Mouse (Mus musculus): ENCODE measurements around the gene Nrm.
A peak's percentile ranks its signal among the peaks of the same experiment; 100 is the strongest.
"Not testable (repeated sequence)": the region's sequence is repeated elsewhere in the genome, so short reads cannot be mapped to it uniquely, and the experiment has no call there.

The Nrm gene

DNA sequence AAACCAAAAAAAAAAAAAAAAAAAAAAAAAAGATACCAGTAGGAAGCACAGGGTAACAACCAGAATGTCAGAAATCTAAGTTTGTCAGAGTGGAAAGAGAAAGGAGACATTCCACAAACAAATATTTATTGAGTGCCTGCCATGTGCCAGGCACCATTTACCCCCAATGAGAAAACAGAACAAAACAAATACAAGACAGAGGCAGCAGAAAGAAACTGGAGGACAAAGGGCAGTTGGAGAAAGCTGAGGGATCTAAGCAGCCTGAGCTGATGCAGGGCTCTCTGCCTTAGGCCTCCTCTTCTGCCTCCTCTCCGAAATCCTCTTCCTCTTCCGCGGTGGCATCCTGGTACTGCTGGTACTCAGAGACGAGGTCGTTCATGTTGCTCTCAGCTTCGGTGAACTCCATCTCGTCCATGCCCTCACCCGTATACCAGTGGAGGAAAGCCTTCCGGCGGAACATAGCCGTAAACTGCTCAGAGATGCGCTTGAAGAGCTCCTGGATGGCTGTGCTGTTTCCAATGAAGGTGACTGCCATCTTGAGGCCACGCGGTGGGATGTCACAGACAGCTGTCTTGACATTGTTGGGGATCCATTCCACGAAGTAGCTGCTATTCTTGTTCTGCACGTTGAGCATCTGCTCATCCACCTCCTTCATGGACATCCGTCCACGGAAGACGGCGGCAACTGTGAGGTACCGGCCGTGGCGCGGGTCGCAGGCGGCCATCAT lies 26.3 kb upstream of the Nrm start:
- DNase-seq (ENCODE audit: low read depth, low spot score) = no peak

DNA sequence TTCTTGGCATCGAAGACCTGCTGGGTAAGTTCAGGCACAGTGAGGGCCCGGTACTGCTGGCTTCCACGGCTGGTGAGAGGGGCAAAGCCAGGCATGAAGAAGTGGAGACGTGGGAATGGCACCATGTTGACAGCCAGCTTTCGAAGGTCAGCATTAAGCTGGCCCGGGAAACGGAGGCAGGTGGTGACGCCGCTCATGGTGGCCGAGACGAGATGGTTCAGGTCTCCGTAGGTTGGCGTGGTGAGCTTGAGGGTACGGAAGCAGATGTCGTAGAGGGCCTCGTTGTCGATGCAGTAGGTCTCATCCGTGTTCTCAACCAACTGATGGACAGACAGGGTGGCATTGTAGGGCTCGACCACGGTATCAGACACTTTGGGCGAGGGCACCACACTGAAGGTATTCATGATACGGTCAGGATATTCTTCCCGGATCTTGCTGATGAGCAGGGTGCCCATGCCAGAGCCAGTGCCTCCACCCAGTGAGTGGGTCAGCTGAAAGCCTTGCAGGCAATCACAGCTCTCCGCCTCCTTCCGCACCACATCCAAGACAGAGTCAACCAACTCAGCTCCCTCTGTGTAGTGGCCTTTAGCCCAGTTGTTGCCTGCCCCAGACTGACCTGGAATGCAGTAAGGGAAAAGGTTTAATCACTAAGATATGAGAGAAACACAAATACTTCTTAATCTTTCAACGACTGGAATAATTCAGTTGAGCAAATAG lies 25.5 kb upstream of the Nrm start:
- no peak for DNase-seq (ENCODE audit: low read depth, low spot score)

DNA sequence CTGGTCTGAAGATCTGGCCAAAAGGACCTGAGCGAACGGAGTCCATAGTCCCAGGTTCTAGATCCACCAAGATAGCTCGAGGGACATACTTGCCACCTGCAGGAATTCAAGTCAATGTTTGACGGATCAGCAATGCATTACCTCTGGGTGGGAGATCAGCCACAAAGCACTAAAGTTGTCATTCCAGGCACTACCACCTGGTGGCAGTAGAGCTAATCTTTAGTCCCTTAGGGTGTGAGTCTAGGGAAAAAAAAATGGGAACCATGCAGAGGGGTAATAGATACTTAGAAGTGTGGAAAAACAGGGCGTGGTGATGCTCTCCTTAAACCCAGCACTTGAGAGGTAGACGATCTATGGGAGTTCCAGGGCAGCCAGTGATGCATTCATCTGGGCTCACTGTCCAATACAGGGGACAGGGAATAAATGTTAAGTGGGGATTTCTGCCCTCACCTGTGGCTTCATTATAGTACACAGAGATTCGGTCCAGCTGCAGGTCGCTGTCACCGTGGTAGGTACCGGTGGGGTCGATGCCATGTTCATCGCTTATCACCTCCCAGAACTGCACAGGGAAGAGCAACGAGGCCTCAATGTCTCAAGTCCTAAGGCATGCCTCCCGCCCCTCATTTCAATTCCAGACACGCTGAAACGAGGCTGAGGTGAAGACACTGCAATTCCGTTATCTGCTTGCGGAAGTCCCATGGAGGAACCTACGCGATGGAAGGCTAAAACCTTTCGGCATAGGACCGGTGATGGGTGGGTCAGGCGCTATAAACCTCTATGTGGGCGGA lies 24.7 kb upstream of the Nrm start:
- peak; percentile 95 for DNase-seq (ENCODE audit: low read depth, low spot score)

DNA sequence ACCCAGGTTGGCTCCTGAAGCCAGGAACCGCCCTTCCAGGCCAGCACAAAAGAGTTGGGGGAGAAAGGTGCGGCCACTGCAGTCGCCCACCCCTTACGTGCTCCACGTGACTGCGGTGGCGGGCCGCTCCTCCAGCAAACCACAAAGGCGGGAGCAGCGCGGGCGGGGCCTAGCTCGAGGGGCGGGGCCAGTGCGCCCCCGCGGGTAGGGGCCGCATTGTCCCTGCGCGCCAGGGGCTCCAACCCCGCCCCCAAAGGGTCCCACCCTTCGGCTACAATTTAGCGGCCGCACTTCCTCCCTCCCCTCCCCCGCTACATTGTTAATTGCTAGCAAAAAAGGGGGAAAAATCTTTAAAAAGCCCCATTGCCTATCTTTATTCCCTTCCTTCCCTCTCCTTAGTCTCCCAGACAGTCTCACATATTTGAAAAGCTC lies 24.1 kb upstream of the Nrm start:
- DNase-seq (ENCODE audit: low read depth, low spot score) = peak; percentile 95

DNA sequence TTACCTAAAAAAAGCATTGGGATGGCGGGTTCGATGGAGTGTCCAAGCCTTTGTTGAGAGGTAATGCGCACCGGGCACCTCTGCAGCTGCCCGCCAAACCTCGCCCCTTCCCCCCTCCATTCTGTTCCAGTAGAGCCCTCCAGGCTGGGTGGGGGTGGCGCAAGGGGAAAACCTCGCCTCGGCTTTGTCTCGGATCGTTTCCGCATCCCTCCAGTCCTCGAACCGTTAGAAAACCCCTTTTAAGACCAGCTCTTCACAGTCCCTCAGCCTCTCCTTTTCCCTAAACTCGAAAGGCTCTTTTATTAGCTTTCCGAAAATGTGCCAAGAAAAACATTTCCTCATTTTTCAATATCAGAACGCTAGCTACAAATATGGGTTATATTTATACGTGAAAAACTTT lies 23.6 kb upstream of the Nrm start:
- peak; percentile 72 for DNase-seq (ENCODE audit: low read depth, low spot score)

DNA sequence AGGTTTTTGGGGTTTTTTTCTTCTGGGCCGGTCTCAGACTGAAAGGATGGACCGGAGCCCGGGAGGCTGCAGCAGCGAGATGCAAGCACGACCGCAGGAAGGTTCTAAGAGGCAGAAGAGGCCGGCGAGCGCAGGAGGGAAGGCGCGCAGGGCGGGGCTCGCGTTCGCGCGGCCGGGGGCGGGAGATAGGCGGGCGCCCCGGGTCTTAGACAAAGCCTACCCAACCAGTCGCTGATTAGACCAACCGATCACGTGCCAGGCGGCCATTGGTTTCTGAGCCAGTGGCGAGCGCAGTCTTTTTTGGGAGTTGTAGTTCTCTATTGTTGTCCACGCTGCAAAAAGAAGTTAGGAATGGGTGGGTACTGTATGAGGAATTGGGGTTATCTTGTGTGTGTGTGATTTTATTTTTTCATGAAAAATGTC lies 23.0 kb upstream of the Nrm start, which contains the start of gene Tubb5:
TSS of gene Tubb5 (minus strand) at position 185 of the 423 bp plus-strand sequence.
- peak; percentile 98 for DNase-seq (ENCODE audit: low read depth, low spot score)

DNA sequence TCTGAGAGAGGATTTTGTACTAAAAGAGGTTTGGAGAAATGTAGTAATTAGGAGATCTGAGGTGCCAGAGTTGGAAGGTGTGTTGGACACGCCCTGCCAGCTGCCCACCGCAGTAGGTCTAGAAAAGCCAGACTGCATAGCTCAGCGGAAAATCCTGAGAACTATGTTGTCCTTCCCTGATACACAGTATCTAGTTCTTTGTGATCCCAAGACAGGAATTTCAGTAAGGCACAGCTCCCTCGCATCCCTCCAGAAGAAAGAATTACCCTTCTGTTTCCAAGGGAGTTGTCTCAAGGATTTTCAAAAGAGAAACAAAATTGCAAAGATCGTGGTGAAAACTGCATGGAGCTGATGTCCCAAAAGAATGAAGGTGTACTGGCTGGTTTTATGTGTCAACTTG lies 22.5 kb upstream of the Nrm start:
- DNase-seq (ENCODE audit: low read depth, low spot score) = no peak

DNA sequence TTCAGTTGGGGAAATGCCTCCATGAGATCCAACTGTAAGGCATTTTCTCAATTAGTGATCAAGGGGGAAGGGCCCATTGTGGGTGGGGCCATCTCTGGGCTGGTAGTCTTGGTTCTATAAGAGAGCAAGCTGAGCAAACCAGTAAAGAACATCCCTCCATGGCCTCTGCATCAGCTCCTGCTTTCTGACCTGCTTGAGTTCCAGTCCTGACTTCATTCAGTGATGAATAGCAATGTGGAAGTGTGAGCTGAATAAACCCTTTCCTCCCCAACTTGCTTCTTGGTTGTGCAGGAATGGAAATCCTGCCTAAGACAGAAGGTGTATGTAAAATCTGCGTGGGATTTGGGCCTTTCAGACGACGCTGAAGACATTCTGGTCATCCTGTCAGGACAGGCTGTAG lies 22.1 kb upstream of the Nrm start:
- DNase-seq (ENCODE audit: low read depth, low spot score) = not testable (repeated sequence)

DNA sequence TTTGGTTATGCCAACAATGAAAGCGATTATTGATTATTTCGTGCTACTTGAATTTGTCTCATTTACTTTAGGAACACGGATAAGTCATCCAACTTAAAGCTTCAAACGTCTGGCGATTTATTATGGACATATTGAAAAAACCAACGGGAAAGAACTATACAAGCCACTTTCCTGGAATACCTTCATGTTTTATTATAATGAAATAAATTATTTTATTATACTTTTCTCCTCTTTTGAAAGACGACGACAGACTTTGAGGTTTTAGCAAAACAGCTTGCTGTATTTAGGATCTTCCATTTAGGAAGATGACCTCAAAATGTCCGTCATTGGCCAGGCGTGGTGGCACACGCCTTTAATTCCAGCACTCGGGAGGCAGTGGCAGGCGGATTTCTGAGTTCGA lies 20.6 kb upstream of the Nrm start:
- DNase-seq (ENCODE audit: low read depth, low spot score) = no peak

DNA sequence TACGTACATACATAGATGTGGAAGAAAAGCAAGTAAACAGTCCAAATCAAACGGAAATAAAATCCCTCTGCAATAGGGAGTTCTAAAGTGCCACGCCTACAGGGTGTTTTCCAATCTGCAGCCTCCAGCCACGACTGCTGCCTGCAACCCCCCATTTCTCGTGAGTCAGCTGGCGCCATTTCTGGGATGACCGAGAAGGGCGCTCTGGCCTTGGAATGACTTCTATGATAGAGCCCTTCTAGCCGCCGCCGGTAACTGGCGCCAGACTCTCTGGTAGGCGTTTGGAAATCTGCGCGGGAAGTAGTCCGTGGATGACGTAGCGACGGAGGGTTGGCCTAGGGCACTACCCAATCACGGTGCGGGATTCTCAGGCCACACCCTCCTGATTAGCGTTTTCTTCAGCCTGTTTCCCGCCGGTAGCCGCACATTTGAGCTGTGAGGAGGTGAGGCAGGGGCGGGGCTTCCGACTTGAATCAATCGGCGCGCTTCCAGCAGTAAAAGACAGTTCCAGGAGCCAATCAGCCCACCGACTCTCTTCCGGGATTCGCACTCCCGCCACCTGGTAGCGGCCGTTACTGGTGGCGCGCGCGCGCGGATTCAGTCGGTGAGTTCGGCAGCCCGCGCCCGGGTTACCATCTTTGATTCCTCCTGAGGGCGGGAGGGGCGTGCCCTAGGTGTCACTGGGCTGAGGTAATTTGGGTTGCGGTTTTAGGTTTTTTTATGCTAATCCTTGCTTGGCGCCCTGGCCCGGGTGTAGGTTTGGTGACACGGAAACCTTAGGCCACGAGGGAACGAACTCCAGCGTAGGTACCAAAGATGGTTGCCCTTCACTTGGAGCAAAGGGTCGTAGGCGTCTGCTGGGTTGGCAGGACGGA lies 19.8 kb upstream of the Nrm start, which contains the start of gene Mdc1:
TSS of gene Mdc1 (plus strand) at position 440 of the 875 bp plus-strand sequence.
- DNase-seq (ENCODE audit: low read depth, low spot score) = peak; percentile 100

DNA sequence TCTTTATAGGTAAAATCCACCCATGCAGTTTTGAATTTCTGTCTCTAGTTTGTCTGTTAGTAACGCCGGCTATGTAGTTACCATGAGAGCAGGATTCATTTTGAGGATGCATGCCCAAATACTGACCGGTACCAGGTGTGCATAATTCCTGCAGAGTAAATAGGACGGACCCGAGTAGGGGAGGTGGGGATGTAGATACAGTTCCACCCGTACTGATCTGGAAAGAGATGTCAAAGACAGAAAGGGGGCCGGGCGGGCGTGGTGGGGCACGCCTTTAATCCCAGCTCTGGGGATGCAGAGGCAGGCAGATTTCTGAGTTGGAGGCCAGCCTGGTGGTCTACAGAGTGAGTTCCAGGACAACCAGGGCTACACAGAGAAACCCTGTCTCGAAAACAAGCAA lies 19.1 kb upstream of the Nrm start:
- DNase-seq (ENCODE audit: low read depth, low spot score) = no peak

DNA sequence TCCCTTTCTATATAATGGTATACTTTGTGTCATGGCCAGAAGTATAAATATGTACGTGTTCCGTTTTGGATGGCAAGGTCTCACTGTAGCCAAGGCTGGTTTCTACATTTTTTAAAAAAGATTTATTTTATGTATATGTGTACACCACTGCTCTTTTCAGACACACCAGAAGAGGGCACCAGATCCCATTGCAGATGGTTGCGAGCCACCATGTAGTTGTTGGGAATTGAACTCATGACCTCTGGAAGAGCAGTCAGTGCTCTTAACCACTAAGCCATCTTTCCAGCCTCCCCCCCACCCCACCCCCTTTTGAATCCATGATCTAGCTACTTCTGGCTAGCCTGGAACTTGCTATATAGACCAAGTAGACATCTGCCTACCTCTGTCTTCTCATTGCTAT lies 17.6 kb upstream of the Nrm start:
- DNase-seq (ENCODE audit: low read depth, low spot score) = no peak

DNA sequence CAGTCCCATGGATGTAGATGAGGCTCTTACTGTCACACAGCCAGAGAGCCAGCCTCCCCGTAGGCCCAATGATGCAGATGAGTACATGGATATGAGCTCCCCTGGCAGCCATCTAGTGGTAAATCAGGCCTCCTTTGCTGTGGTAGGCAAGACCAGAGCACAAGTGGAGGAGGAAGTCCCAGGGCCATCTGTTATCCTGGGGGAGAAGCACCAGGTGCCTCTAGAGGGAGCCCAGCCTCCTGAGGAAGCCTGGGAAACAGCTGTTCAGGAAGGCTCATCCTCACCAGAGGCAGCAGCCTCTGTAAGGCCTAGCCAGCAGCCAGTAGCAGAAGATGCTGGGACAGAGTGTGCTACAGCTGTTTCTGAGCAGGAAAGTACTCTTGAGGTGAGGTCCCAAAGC lies 13.0 kb upstream of the Nrm start:
- DNase-seq (ENCODE audit: low read depth, low spot score) = peak; percentile 70

DNA sequence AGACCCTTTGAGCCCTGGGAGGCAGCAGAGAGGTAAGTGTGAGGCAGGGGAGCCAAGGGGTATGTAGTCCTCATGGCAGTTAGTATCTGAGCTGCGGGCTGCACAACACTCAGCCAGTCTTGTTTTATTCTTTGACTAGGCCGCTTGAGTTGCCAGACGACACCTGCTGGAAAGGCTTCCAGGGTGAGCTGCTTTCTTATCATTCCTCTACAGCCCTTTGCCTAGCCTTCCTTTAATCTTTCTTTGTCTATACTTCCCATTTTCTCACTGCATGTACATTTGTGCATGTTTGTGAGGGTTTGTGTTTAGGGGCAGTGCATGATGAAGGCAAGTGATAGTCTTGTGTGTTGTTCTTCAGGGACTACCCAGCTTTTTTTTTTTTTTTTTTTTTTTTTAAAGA lies 10.1 kb upstream of the Nrm start:
- DNase-seq (ENCODE audit: low read depth, low spot score) = no peak

DNA sequence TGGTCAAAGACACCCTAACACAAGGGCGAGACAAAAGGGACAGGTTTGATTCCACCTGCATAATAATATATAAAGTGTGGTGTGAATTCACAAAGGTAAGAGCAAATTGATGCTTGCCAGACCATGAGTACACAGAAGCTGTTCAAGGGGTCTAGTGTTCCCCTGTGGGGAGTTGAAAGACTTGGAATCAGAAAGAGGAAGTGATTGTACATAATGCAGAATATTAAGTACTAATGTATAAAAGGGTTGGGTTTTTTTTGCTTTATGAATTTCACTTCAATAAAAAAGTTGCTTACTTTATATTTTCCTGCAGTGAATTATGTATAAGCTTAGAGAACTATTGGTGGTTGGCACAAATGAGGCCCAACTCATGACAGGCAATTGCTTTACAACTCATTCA lies 1.7 kb upstream of the Nrm start:
- no peak for DNase-seq (ENCODE audit: low read depth, low spot score)

DNA sequence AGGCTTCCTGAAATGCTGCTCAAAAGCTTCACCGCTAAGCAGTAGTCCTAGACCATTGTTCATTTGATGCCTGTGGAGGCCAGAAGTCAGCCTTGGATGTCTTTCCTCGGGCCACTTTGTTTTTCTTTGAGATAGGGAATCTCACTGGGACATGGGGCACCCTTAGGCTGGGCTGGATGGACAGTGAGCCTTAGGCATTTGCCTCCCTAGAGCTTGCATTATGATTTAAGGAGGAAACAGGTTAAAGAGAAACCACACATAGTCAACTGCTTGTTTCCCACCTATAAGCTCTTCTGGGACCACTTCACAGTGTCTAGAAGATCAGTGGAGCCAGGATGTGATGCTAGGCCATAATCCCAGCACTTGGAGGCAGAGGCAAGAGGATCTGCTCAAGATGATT lies 1.3 kb upstream of the Nrm start:
- no peak for DNase-seq (ENCODE audit: low read depth, low spot score)

DNA sequence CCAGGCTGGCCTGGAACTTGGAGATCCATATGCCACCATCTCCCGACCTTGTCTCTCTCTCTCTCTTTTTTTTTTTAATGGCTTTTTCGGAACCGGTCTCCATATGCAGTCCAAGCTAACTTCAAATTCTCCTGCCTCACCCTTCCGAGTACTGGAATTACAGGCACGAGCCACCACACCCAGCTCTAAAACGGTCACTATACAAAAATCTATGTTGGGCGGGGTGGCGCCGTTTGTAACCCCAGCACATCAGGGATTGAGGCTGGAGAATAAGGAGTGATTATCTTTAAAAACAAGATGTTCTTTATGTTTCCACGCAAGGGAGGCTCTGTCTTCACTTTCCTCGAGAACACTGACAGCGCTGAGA lies 304 bp upstream of the Nrm start:
- no peak for DNase-seq (ENCODE audit: low read depth, low spot score)

DNA sequence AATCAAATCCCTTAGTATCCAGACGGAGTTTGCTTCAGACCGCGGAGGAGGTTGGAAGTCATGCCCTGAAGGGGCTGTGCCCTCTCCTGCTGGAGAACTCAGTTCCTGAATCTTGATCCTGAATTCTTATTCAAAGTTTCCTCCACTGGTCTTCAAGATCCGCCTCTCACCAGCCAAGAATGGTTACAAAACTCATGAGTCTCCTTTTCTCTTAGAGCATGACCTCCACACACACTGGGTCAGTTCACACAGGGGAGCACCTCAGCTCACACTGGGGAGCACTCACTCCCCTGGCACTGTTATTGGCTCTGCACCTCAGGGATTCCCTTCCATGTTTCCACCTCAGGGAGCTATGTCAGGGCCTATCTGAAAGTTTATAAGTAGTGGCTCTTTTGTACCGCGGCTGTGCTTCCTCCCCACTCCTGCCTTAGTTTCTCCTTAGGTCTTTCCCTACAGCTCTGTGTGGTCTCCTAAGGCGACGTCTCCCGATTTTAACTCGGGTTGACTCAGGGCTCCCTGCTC lies 3.8 kb downstream of the Nrm start:
- DNase-seq (ENCODE audit: low read depth, low spot score) = peak; percentile 61

DNA sequence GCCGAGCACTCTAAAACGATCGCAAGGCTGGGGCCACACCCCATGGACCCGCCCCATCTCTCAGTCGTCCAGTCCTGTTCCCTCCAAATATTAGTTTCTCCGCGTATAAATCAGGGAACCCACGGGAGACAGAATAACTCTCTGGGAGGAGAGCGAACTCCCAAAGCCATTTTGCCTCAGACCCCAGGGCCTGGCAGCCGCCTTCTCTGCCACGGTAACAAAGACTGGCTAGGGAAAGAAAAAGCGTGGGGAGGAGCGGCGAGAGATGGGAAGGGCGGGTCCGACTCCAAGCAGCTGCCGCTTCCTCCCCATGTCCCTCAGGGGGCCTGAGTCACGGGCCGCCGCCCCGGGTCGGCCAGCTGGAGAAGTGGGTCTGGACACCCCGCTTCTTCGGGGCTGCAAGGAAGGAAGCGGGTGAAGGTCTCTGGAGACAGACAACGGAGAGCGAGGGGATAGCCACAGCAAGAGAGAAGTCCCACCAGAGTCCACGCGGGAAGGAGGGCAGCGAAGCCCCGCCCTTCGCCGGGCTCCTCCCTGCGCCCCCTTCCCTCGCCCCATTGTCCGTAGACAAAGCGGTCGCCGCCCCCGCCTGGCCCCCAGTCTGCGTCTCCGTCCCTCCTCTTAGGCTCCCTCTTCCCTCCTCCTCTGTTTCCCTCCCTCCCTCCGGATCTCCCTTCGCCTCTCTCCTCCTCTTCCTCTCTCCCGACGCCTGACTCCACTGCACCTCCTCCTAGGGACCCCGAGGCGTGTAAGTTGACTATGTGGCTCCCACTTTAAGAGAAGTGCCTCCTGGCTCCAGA lies 4.6 kb downstream of the Nrm start, which contains the start of gene Ppp1r18:
TSS of gene Ppp1r18 (plus strand) at position 113 of the 800 bp plus-strand sequence.
- peak; percentile 75 for DNase-seq (ENCODE audit: low read depth, low spot score)

DNA sequence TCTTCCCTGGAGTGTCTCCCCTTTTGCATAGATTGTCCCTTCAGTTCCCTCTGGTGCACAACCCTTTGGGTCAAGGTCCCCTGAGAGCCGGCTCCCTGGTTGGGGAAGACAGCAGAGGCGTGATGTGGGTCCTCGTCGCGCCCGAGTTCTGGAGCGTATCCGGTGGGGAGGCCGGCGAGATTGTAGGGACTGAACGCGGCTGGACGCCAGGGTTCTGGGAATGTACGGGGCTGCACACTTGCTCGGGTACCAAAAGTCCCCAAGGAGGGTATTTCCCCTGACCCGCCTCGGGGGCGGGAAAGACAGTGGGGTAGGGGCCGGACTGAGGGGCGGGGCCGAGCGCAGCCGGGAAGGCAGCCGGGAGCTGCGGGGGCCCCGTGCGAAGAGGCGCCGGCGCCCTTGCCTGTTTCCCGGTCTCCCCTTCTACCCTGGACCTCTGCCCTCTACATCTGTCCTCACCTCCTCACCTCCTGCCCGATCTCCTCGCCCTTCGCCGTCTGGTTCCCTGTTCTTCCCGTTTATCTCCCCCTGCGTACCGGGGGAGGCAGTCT lies 5.2 kb downstream of the Nrm start:
- no peak for DNase-seq (ENCODE audit: low read depth, low spot score)
